Mouse (Mus musculus): ENCODE measurements around the gene Nedd9. TPM values are rescaled to one million over a fixed set of nuclear protein-coding genes. Genes with fewer than 3 reads are reported as not detected.
A peak's percentile ranks its signal among the peaks of the same experiment; 100 is the strongest.

Gene Nedd9
- total and polyA plus RNA-seq, 3 experiments: 41.3 to 48.7 (median 42.5) TPM

- in situ Hi-C loops (cut with MboI; ENCODE audit: low pct_ligation_motif_present, low pct_unique_long_range_greater_than_20kb, low sequenced_read_pairs) (no loop called here), dilution Hi-C loops (cut with MboI; ENCODE audit: extremely low pct_ligation_motif_present, extremely low pct_unique_long_range_greater_than_20kb, low sequenced_read_pairs) (no loop called here)
- Histone ChIP-seq H3K9me3 (replicated peaks; ENCODE audit: low read length) (no peaks in the 10 kb centered on the region), H3K27ac (ENCODE audit: insufficient read depth, low read depth) (no peak overlapping the region), H3K27me3 (replicated peaks) (no peaks in the 10 kb centered on the region), H3K79me2 (replicated peaks; ENCODE audit: control insufficient read depth, extremely low read depth, insufficient read depth, poor library complexity, severe bottlenecking) (peaks cover 53% of the 10 kb centered on the region), H3K36me3 (replicated peaks in 1 of 2; ENCODE audit: control insufficient read depth in 1 of 2, insufficient read depth in 1 of 2, low read length in 1 of 2) (peaks cover 19 to 57% of the 10 kb centered on the region in 2 experiments), H3K9ac (ENCODE audit: insufficient read depth, low read depth) (no peak overlapping the region), H3K4me2 (ENCODE audit: insufficient read depth, low read depth, poor library complexity, severe bottlenecking) (peak overlapping the region; percentile 37), H3K4me1 (ENCODE audit: control insufficient read depth in 1 of 2, insufficient read depth in 2 of 2) (peaks cover 25 to 69% of the 10 kb centered on the region in 2 experiments), H3K4me3 (replicated peaks in 1 of 3; ENCODE audit: low read depth in 2 of 3, low read length in 2 of 3, poor library complexity in 1 of 3) (no peak overlapping the region)
- DNase-seq (ENCODE audit: extremely low read depth): peak; percentile 42
- no peak for TF ChIP-seq ETS1 (conservative IDR thresholded peaks at IDR 0.05; ENCODE audit: low read depth, low read length)
- TF ChIP-seq TCF12 (IDR thresholded peaks at IDR 0.05; ENCODE audit: low read depth, low read length): no peak
- no peak for TF ChIP-seq USF2 (conservative IDR thresholded peaks at IDR 0.05; ENCODE audit: low read depth, low read length)
- TF ChIP-seq BHLHE40 (IDR thresholded peaks at IDR 0.05; ENCODE audit: low read depth, low read length): no peak
- TF ChIP-seq RCOR1 (conservative IDR thresholded peaks at IDR 0.05; ENCODE audit: low read depth, low read length): no peak
- TF ChIP-seq MAZ (IDR thresholded peaks at IDR 0.05; ENCODE audit: low read depth, low read length): no peak
- no peak for TF ChIP-seq CTCF (conservative IDR thresholded peaks at IDR 0.05 in 1 of 2, IDR thresholded peaks at IDR 0.05 in 1 of 2; ENCODE audit: low read depth in 2 of 2, low read length in 2 of 2)
- TF ChIP-seq MXI1 (IDR thresholded peaks at IDR 0.05; ENCODE audit: low read depth, low read length): no peak
- TF ChIP-seq USF1 (IDR thresholded peaks at IDR 0.05; ENCODE audit: low read depth, low read length): no peak
- no peak for TF ChIP-seq PAX5 (IDR thresholded peaks at IDR 0.05; ENCODE audit: low read length)
Observed at GRCm38 (mm10) chr13:41483966-41484365, 3.2 kb downstream of the Nedd9 start.

- dilution Hi-C loops (cut with MboI; ENCODE audit: extremely low pct_ligation_motif_present, extremely low pct_unique_long_range_greater_than_20kb, low sequenced_read_pairs): no loop called here
- H3K27ac ChIP-seq (ENCODE audit: insufficient read depth, low read depth): no peak overlapping the region
- H3K36me3 ChIP-seq (replicated peaks in 1 of 2; ENCODE audit: control insufficient read depth in 1 of 2, insufficient read depth in 1 of 2, low read length in 1 of 2): peaks cover 25 to 71% of the 10 kb centered on the region in 2 experiments
- H3K9me3 ChIP-seq (replicated peaks; ENCODE audit: low read length): no peaks in the 10 kb centered on the region
- no peak overlapping the region for H3K4me3 ChIP-seq (replicated peaks in 1 of 3; ENCODE audit: low read depth in 2 of 3, low read length in 2 of 3, poor library complexity in 1 of 3)
- H3K9ac ChIP-seq (ENCODE audit: insufficient read depth, low read depth): no peak overlapping the region
- in situ Hi-C loops (cut with MboI; ENCODE audit: low pct_ligation_motif_present, low pct_unique_long_range_greater_than_20kb, low sequenced_read_pairs): no loop called here
- H3K4me1 ChIP-seq (ENCODE audit: control insufficient read depth in 1 of 2, insufficient read depth in 2 of 2): peaks cover 18 to 57% of the 10 kb centered on the region in 2 experiments
- H3K79me2 ChIP-seq (replicated peaks; ENCODE audit: control insufficient read depth, extremely low read depth, insufficient read depth, poor library complexity, severe bottlenecking): peaks cover 51% of the 10 kb centered on the region
- no peak overlapping the region for H3K4me2 ChIP-seq (ENCODE audit: insufficient read depth, low read depth, poor library complexity, severe bottlenecking)
- no peak for TF ChIP-seq MAZ (IDR thresholded peaks at IDR 0.05; ENCODE audit: low read depth, low read length)
- no peak for TF ChIP-seq CHD2 (IDR thresholded peaks at IDR 0.05; ENCODE audit: low read length)
- TF ChIP-seq BHLHE40 (IDR thresholded peaks at IDR 0.05; ENCODE audit: low read depth, low read length): no peak
- TF ChIP-seq ZKSCAN1 (IDR thresholded peaks at IDR 0.05; ENCODE audit: borderline replicate concordance, low read depth, low read length): no peak
- TF ChIP-seq RAD21 (IDR thresholded peaks at IDR 0.05; ENCODE audit: low read depth, low read length): no peak
- no peak for TF ChIP-seq RCOR1 (conservative IDR thresholded peaks at IDR 0.05; ENCODE audit: low read depth, low read length)
- no peak for TF ChIP-seq SIN3A (IDR thresholded peaks at IDR 0.05; ENCODE audit: low read length)
- TF ChIP-seq USF1 (IDR thresholded peaks at IDR 0.05; ENCODE audit: low read depth, low read length): no peak
- TF ChIP-seq GABPA (IDR thresholded peaks at IDR 0.05; ENCODE audit: insufficient replicate concordance, low read depth, low read length): no peak
- no peaks in the 10 kb centered on the region for H3K27me3 ChIP-seq (replicated peaks)
- DNase-seq (ENCODE audit: extremely low read depth): no peak
Observed at GRCm38 (mm10) chr13:41482408-41483011, 4.7 kb downstream of the Nedd9 start.
